Mouse (Mus musculus): ENCODE data around the gene Sgsm2. TPM values are rescaled to one million over a fixed set of nuclear protein-coding genes. Genes with fewer than 3 reads are reported as not detected.
A peak's percentile ranks its signal among the peaks of the same experiment; 100 is the strongest.

The Sgsm2 gene
- polyA plus RNA-seq, 1 experiment, result 29.0 TPM

GRCm38 (mm10) chr11:74838971-74839370 lies 57.9 kb downstream of the Sgsm2 start:
- Histone ChIP-seq H3K4me1 (ENCODE audit: control insufficient read depth, insufficient read depth, low read length) (peaks cover 62% of the 10 kb centered on the region), H3K27ac (ENCODE audit: insufficient read depth, low read length) (no peak overlapping the region), H3K27me3 (ENCODE audit: control insufficient read depth, insufficient read depth, low read length) (no peaks in the 10 kb centered on the region), H3K4me3 (replicated peaks; ENCODE audit: insufficient read depth, low read depth, low read length) (no peak overlapping the region)
- no peak for TF ChIP-seq POLR2A (IDR thresholded peaks at IDR 0.05; ENCODE audit: borderline replicate concordance, insufficient read depth, low read length)
- no peak for TF ChIP-seq CTCF (IDR thresholded peaks at IDR 0.05; ENCODE audit: borderline replicate concordance, insufficient read depth, low read depth, low read length)
- WGBS, result 26% methylated on average over 6 of the region's 6 CpGs
- DNase-seq, result peak in 1 of 2 experiments; percentile 54

- 0 out of 2 replicates have a peak, but pooled peaks have one; percentile 35 for TF ChIP-seq POLR2A (IDR thresholded peaks at IDR 0.05; ENCODE audit: borderline replicate concordance, insufficient read depth, low read length)
- TF ChIP-seq CTCF (IDR thresholded peaks at IDR 0.05; ENCODE audit: borderline replicate concordance, insufficient read depth, low read depth, low read length), result no peak
Measured at GRCm38 (mm10) chr11:74838441-74838840, 58.4 kb downstream of the Sgsm2 start.

GRCm38 (mm10) chr11:74837694-74838431 lies 59.0 kb downstream of the Sgsm2 start:
- WGBS, result under 1% methylated on average over 54 of the region's 54 CpGs
- TF ChIP-seq CTCF (IDR thresholded peaks at IDR 0.05; ENCODE audit: borderline replicate concordance, insufficient read depth, low read depth, low read length) (peak; percentile 17; the same call in 1 of the 2 replicates), POLR2A (IDR thresholded peaks at IDR 0.05; ENCODE audit: borderline replicate concordance, insufficient read depth, low read length) (peak; percentile 67; the same call in 1 of the 2 replicates)
- H3K4me1 ChIP-seq (ENCODE audit: control insufficient read depth, insufficient read depth, low read length), result peaks cover 51% of the 10 kb centered on the region

More at GRCm38 (mm10) chr11:74838441-74838840, 58.4 kb downstream of the Sgsm2 start:
- Histone ChIP-seq H3K27ac (ENCODE audit: insufficient read depth, low read length) (no peak overlapping the region), H3K4me1 (ENCODE audit: control insufficient read depth, insufficient read depth, low read length) (peaks cover 56% of the 10 kb centered on the region), H3K4me3 (replicated peaks; ENCODE audit: insufficient read depth, low read depth, low read length) (peak overlapping the region; percentile 66), H3K27me3 (ENCODE audit: control insufficient read depth, insufficient read depth, low read length) (no peaks in the 10 kb centered on the region)
- WGBS, result under 1% methylated on average over 35 of the region's 35 CpGs
- DNase-seq, result peak; percentile 95 to 96

GRCm38 (mm10) chr11:74837056-74837693 lies 59.7 kb downstream of the Sgsm2 start:
- no peak for DNase-seq
- TF ChIP-seq POLR2A (IDR thresholded peaks at IDR 0.05; ENCODE audit: borderline replicate concordance, insufficient read depth, low read length) (no peak), CTCF (IDR thresholded peaks at IDR 0.05; ENCODE audit: borderline replicate concordance, insufficient read depth, low read depth, low read length) (no peak)
- WGBS, result 49% methylated on average over 16 of the region's 16 CpGs

More at GRCm38 (mm10) chr11:74837694-74838431, 59.0 kb downstream of the Sgsm2 start:
- peak overlapping the region; percentile 66 for H3K4me3 ChIP-seq (replicated peaks; ENCODE audit: insufficient read depth, low read depth, low read length)
- no peaks in the 10 kb centered on the region for H3K27me3 ChIP-seq (ENCODE audit: control insufficient read depth, insufficient read depth, low read length)
- H3K27ac ChIP-seq (ENCODE audit: insufficient read depth, low read length), result peak overlapping the region; percentile 73
- peak; percentile 96 to 97 for DNase-seq

GRCm38 (mm10) chr11:74836225-74837055 lies 60.4 kb downstream of the Sgsm2 start:
- Histone ChIP-seq H3K4me1 (ENCODE audit: control insufficient read depth, insufficient read depth, low read length) (peaks cover 36% of the 10 kb centered on the region), H3K4me3 (replicated peaks; ENCODE audit: insufficient read depth, low read depth, low read length) (no peak overlapping the region), H3K27me3 (ENCODE audit: control insufficient read depth, insufficient read depth, low read length) (no peaks in the 10 kb centered on the region), H3K27ac (ENCODE audit: insufficient read depth, low read length) (no peak overlapping the region)
- peak in 1 of 2 experiments; percentile 41 for DNase-seq
- WGBS, result 74% methylated on average over 22 of the region's 22 CpGs
- no peak for TF ChIP-seq POLR2A (IDR thresholded peaks at IDR 0.05; ENCODE audit: borderline replicate concordance, insufficient read depth, low read length)
- no peak for TF ChIP-seq CTCF (IDR thresholded peaks at IDR 0.05; ENCODE audit: borderline replicate concordance, insufficient read depth, low read depth, low read length)

More at GRCm38 (mm10) chr11:74837056-74837693, 59.7 kb downstream of the Sgsm2 start:
- peak overlapping the region; percentile 16; the same call in 1 of the 2 replicates for H3K27ac ChIP-seq (ENCODE audit: insufficient read depth, low read length)
- peak overlapping the region; percentile 66 for H3K4me3 ChIP-seq (replicated peaks; ENCODE audit: insufficient read depth, low read depth, low read length)
- peaks cover 44% of the 10 kb centered on the region for H3K4me1 ChIP-seq (ENCODE audit: control insufficient read depth, insufficient read depth, low read length)
- H3K27me3 ChIP-seq (ENCODE audit: control insufficient read depth, insufficient read depth, low read length), result no peaks in the 10 kb centered on the region

GRCm38 (mm10) chr11:74835593-74836224 lies 61.2 kb downstream of the Sgsm2 start:
- H3K4me3 ChIP-seq (replicated peaks; ENCODE audit: insufficient read depth, low read depth, low read length), result no peak overlapping the region
- no peak overlapping the region for H3K27ac ChIP-seq (ENCODE audit: insufficient read depth, low read length)
- no peaks in the 10 kb centered on the region for H3K27me3 ChIP-seq (ENCODE audit: control insufficient read depth, insufficient read depth, low read length)
- no peak for DNase-seq
- 42% methylated on average over 6 of the region's 6 CpGs for WGBS
- TF ChIP-seq CTCF (IDR thresholded peaks at IDR 0.05; ENCODE audit: borderline replicate concordance, insufficient read depth, low read depth, low read length), result no peak
- no peak for TF ChIP-seq POLR2A (IDR thresholded peaks at IDR 0.05; ENCODE audit: borderline replicate concordance, insufficient read depth, low read length)
- peaks cover 29% of the 10 kb centered on the region for H3K4me1 ChIP-seq (ENCODE audit: control insufficient read depth, insufficient read depth, low read length)
